Mouse (Mus musculus): ENCODE measurements at regions not wholly inside any gene's neighbourhood (a gene's known extent, or its start where the extent isn't known, plus 50 kb on each side); places are given as distances from the start of the nearest gene placed in this dataset.

GRCm38 (mm10) chr9:74801091-74801490, 60.6 kb upstream of the Onecut1 start:
- Histone ChIP-seq H3K4me1 (ENCODE audit: control insufficient read depth, insufficient read depth, low read length) (no peaks in the 10 kb centered on the region), H3K27ac (ENCODE audit: insufficient read depth, low read depth, low read length) (no peak overlapping the region), H3K4me3 (ENCODE audit: insufficient read depth, low read length) (no peak overlapping the region)
- no peak for TF ChIP-seq POLR2A (IDR thresholded peaks at IDR 0.05; ENCODE audit: borderline replicate concordance, low read depth, low read length)
- TF ChIP-seq CTCF (IDR thresholded peaks at IDR 0.05; ENCODE audit: low read depth, low read length), result no peak

- H3K4me1 ChIP-seq (ENCODE audit: control insufficient read depth, insufficient read depth, low read length), result no peaks in the 10 kb centered on the region
- TF ChIP-seq CTCF (IDR thresholded peaks at IDR 0.05; ENCODE audit: low read depth, low read length), result no peak
- TF ChIP-seq POLR2A (IDR thresholded peaks at IDR 0.05; ENCODE audit: borderline replicate concordance, low read depth, low read length), result no peak
- H3K4me3 ChIP-seq (ENCODE audit: insufficient read depth, low read length), result no peak overlapping the region
- H3K27ac ChIP-seq (ENCODE audit: insufficient read depth, low read depth, low read length), result no peak overlapping the region
Observed at GRCm38 (mm10) chr9:74811437-74811836, 50.3 kb upstream of the Onecut1 start.
